Mouse (Mus musculus) hindbrain, embryonic 11.5 days (tissue): ENCODE measurements at regions not wholly inside any gene's neighbourhood (a gene's known extent, or its start where the extent isn't known, plus 50 kb on each side); places are given as distances from the start of the nearest gene placed in this dataset.

Experiments used
- ATAC-seq: fragments of 200-750 bp; cut with Nextera tagmentation; 2 replicates; pipeline ENCODE4 v1.8.0; 2017; ENCODE audit warnings: mild to moderate bottlenecking, moderate TSS enrichment, moderate library complexity; ENCODE audit not compliant: low FRiP score
- DNase-seq: peaks from one replicate; pipeline ENCODE4 v3.0.0-alpha.2; 2015; ENCODE audit warnings: low spot score
- H3K27ac ChIP-seq: fragments of 300-500 bp; sonication (generic); 2 replicates; pipeline ENCODE4 v1.5.1; 2014; ENCODE audit warnings: mild to moderate bottlenecking, low read depth, low read length
- H3K27me3 ChIP-seq: fragments of 300-500 bp; sonication (generic); 2 replicates; pipeline ENCODE4 v1.6.1; 2014; ENCODE audit warnings: mild to moderate bottlenecking, low read length, moderate library complexity, mixed read lengths; ENCODE audit not compliant: control insufficient read depth, insufficient read depth
- H3K36me3 ChIP-seq: fragments of 300-500 bp; sonication (generic); 2 replicates; pipeline ENCODE4 v1.6.1; 2014; ENCODE audit warnings: mild to moderate bottlenecking, low read length, moderate library complexity, mixed read lengths; ENCODE audit not compliant: control insufficient read depth, insufficient read depth
- H3K4me1 ChIP-seq: fragments of 300-500 bp; sonication (generic); replicated peaks from 2 replicates; pipeline ENCODE4 v1.6.1; 2014; ENCODE audit warnings: low read length, mixed read lengths; ENCODE audit not compliant: control insufficient read depth, insufficient read depth
- H3K4me2 ChIP-seq: fragments of 300-500 bp; sonication (generic); replicated peaks from 2 replicates; pipeline ENCODE4 v1.6.1; 2014; ENCODE audit warnings: mild to moderate bottlenecking, low read depth, low read length
- H3K4me3 ChIP-seq: fragments of 300-500 bp; sonication (generic); 2 replicates; pipeline ENCODE4 v1.5.1; 2014; ENCODE audit warnings: low read depth, low read length
- H3K9ac ChIP-seq: fragments of 300-500 bp; sonication (generic); 2 replicates; pipeline ENCODE4 v1.6.1; 2014; ENCODE audit warnings: low read depth, low read length
- H3K9me3 ChIP-seq: fragments of 300-500 bp; sonication (generic); 2 replicates; pipeline ENCODE4 v1.6.1; 2016; ENCODE audit warnings: low read length; ENCODE audit not compliant: control insufficient read depth
- WGBS: fragments of 180-500 bp; shearing (Covaris S2); extraction: QIAGEN DNeasy Blood & Tissue Kit; methylation state at CpG from one replicate; pipeline ENCODE4 v1.1.7; 2014; 5-methylcytosine and 5-hydroxymethylcytosine counted together

- H3K4me1 ChIP-seq: 0 out of 2 replicates have a peak, but pooled peaks cover 3% of the 10 kb centered on the region
- ATAC-seq (no peak), DNase-seq (no peak)
- H3K36me3 ChIP-seq: no peaks in the 10 kb centered on the region
- WGBS: 62% methylated on average over 10 of the region's 10 CpGs
- no peak overlapping the region for H3K4me3 ChIP-seq
- no peak overlapping the region for H3K9ac ChIP-seq
- H3K4me2 ChIP-seq: no peak overlapping the region
- no peaks in the 10 kb centered on the region for H3K9me3 ChIP-seq
- H3K27me3 ChIP-seq: no peaks in the 10 kb centered on the region
- H3K27ac ChIP-seq: no peak overlapping the region
These were observed 56.4 kb downstream of the Cxcr4 start for GRCm38 (mm10) chr1:128535537-128536150.

- DNase-seq (peak; percentile 32), ATAC-seq (no peak)
- Histone ChIP-seq H3K9ac (no peak overlapping the region), H3K27me3 (no peaks in the 10 kb centered on the region), H3K4me3 (no peak overlapping the region), H3K4me2 (no peak overlapping the region), H3K9me3 (no peaks in the 10 kb centered on the region), H3K27ac (no peak overlapping the region), H3K4me1 (0 out of 2 replicates have a peak, but pooled peaks cover 3% of the 10 kb centered on the region), H3K36me3 (no peaks in the 10 kb centered on the region)
- 8% methylated on average over 4 of the region's 4 CpGs for WGBS
These were observed 59.5 kb downstream of the Cxcr4 start for GRCm38 (mm10) chr1:128532632-128533031.

- no peak overlapping the region for H3K9ac ChIP-seq
- no peak overlapping the region for H3K27ac ChIP-seq
- H3K9me3 ChIP-seq: no peaks in the 10 kb centered on the region
- 79% methylated on average over 4 of the region's 4 CpGs for WGBS
- no peak for ATAC-seq
- H3K36me3 ChIP-seq: no peaks in the 10 kb centered on the region
- 0 out of 2 replicates have a peak, but pooled peaks cover 3% of the 10 kb centered on the region for H3K4me1 ChIP-seq
- H3K4me2 ChIP-seq: no peak overlapping the region
- no peak for DNase-seq
- no peak overlapping the region for H3K4me3 ChIP-seq
- no peaks in the 10 kb centered on the region for H3K27me3 ChIP-seq
These were observed 62.1 kb downstream of the Cxcr4 start for GRCm38 (mm10) chr1:128529808-128530545.

GRCm38 (mm10) chr1:128519234-128519633 lies 72.9 kb downstream of the Cxcr4 start:
- Histone ChIP-seq H3K27me3 (no peaks in the 10 kb centered on the region), H3K27ac (no peak overlapping the region), H3K36me3 (no peaks in the 10 kb centered on the region), H3K9ac (no peak overlapping the region), H3K9me3 (no peaks in the 10 kb centered on the region), H3K4me3 (no peak overlapping the region), H3K4me1 (no peaks in the 10 kb centered on the region), H3K4me2 (no peak overlapping the region)
- ATAC-seq: no peak
- 92% methylated on average over 4 of the region's 4 CpGs for WGBS
- DNase-seq: no peak

GRCm38 (mm10) chr1:128518514-128518913 lies 73.6 kb downstream of the Cxcr4 start:
- Histone ChIP-seq H3K9ac (no peak overlapping the region), H3K9me3 (no peaks in the 10 kb centered on the region), H3K36me3 (no peaks in the 10 kb centered on the region), H3K4me3 (no peak overlapping the region), H3K27me3 (no peaks in the 10 kb centered on the region), H3K4me2 (no peak overlapping the region), H3K27ac (no peak overlapping the region), H3K4me1 (no peaks in the 10 kb centered on the region)
- no peak for DNase-seq
- ATAC-seq: no peak
- WGBS: 94% methylated on average over 5 of the region's 5 CpGs

- Histone ChIP-seq H3K36me3 (no peaks in the 10 kb centered on the region), H3K27me3 (no peaks in the 10 kb centered on the region), H3K9me3 (no peaks in the 10 kb centered on the region), H3K27ac (no peak overlapping the region), H3K9ac (no peak overlapping the region), H3K4me3 (no peak overlapping the region), H3K4me2 (no peak overlapping the region), H3K4me1 (no peaks in the 10 kb centered on the region)
- ATAC-seq (no peak), DNase-seq (no peak)
- 77% methylated on average over 1 of the region's 1 CpGs for WGBS
These were observed 74.7 kb downstream of the Cxcr4 start for GRCm38 (mm10) chr1:128517351-128517750.

- H3K4me3 ChIP-seq: no peak overlapping the region
- H3K9me3 ChIP-seq: no peaks in the 10 kb centered on the region
- 95% methylated on average over 1 of the region's 1 CpGs for WGBS
- no peaks in the 10 kb centered on the region for H3K36me3 ChIP-seq
- H3K27ac ChIP-seq: no peak overlapping the region
- H3K4me2 ChIP-seq: no peak overlapping the region
- no peak for DNase-seq
- no peak for ATAC-seq
- no peaks in the 10 kb centered on the region for H3K4me1 ChIP-seq
- H3K9ac ChIP-seq: no peak overlapping the region
- no peaks in the 10 kb centered on the region for H3K27me3 ChIP-seq
These were observed 77.8 kb downstream of the Cxcr4 start for GRCm38 (mm10) chr1:128514327-128514726.

- no peak for DNase-seq
- Histone ChIP-seq H3K36me3 (no peaks in the 10 kb centered on the region), H3K9ac (no peak overlapping the region), H3K27me3 (no peaks in the 10 kb centered on the region), H3K27ac (no peak overlapping the region), H3K4me3 (no peak overlapping the region), H3K4me1 (no peaks in the 10 kb centered on the region), H3K4me2 (no peak overlapping the region), H3K9me3 (no peaks in the 10 kb centered on the region)
- WGBS: 68% methylated on average over 2 of the region's 2 CpGs
- no peak for ATAC-seq
These were observed 78.2 kb downstream of the Cxcr4 start for GRCm38 (mm10) chr1:128513911-128514310.

- H3K9me3 ChIP-seq: no peaks in the 10 kb centered on the region
- H3K4me3 ChIP-seq: no peak overlapping the region
- H3K4me1 ChIP-seq: no peaks in the 10 kb centered on the region
- H3K9ac ChIP-seq: no peak overlapping the region
- no peak overlapping the region for H3K27ac ChIP-seq
- no peaks in the 10 kb centered on the region for H3K27me3 ChIP-seq
- WGBS: 89% methylated on average over 4 of the region's 4 CpGs
- DNase-seq: no peak
- H3K4me2 ChIP-seq: no peak overlapping the region
- ATAC-seq: no peak
- no peaks in the 10 kb centered on the region for H3K36me3 ChIP-seq
These were observed 78.9 kb downstream of the Cxcr4 start for GRCm38 (mm10) chr1:128513153-128513552.
